Mouse (Mus musculus): ENCODE data around the gene Hspa5.
"Not testable (repeated sequence)": the region's sequence is repeated elsewhere in the genome, so short reads cannot be mapped to it uniquely, and the experiment has no call there.

Gene Hspa5

GRCm38 (mm10) chr2:34771368-34772226 is at the start of gene Hspa5:
Hspa5 (plus strand) TSS chr2:34771970.
- peak; percentile 96 to 99 for DNase-seq

GRCm38 (mm10) chr2:34725269-34725668 is 46.5 kb upstream of the Hspa5 start:
- no peak for DNase-seq

- no peak for DNase-seq
These were observed 44.6 kb upstream of the Hspa5 start for GRCm38 (mm10) chr2:34727045-34727728.

DNA sequence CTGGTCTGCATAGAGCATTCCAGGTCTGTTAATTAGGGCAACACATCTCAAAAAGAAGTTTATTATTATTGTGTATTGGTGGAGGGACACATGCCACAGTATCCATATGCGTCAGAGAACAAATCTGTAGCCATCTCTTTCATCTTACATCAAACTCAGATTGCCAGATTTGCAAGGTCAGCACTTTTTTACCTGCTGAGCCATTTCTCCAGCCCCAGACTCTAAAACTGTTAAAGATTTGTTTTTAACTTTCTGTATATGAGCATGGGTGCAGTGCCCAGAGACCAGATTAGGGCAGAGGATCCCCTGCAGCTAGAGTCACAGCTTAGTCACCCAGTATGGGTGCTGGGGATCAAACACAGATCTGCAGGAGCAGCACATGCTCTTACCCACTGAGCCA is 35.1 kb upstream of the Hspa5 start:
- DNase-seq: no peak

DNA sequence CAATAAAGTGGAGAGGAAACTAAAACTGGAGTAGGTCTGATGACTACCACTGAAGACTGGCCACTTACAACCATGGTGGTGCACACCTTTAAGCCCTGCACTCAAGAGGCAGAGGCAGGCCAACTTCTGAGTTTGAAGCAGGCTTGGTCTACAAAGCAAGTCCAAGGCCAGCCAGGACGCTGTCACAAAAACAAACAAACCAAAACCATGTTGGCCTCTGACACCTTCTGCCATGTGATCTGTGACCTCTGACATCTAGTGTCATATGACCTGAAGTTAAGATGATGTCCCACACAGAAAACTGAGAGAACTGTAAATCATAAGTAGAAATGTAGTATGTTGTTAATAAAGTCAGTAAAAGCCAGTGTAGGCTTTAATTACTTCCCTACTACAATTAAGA is 33.9 kb upstream of the Hspa5 start:
- no peak for DNase-seq

DNA sequence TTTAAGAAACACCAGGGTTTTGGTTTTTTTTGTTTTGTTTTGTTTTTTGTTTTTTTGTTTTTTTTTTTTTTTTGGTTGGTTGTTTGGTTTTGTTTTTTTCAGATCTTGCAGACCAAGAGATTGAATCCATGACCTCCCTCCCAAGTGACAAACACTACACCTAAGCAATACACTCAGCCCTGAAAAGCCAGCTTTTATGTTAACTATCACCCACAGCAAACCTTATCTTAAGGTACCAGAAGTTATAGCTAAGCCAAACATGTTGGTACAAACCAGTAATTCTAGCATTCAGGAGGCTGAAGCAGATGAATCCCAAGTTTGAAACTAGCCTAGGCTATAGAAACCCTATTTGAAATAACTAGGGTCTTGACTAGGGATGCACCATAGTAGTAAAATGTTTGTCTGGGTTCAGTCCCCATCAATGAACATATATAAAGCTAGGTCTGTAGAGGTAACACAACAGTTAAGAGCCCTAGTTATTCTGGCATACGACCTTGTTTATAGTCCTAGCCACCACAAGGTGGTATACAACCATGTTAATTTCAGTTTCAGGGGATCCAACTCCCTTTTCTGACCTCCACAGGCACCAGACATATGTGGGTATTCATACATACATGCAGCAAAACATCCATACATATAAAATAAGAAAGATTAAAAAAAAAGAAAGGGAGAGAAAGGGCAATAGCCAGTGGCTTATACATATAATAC is 31.9 kb upstream of the Hspa5 start:
- DNase-seq: no peak

GRCm38 (mm10) chr2:34741390-34742159 is 30.2 kb upstream of the Hspa5 start:
- DNase-seq: no peak

- no peak for DNase-seq
These were observed 29.1 kb upstream of the Hspa5 start for GRCm38 (mm10) chr2:34742675-34743074.

DNA sequence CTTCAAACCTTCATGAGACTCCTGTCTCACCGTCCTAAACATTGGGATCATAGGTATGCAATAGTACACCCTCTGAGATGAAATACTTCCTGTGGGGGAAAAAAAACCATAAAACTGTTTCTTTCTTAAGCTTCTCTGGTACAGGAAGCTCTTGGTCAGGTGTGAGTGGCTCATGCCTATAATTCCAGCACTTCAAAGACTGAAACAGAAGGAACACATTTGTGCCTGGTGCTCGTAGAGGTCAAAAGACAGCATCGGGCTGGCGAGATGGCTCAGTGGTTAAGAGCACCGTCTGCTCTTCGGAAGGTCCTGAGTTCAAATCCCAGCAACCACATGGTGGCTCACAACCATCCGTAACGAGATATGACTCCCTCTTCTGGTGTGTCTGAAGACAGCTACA is 27.3 kb upstream of the Hspa5 start:
- DNase-seq: peak; percentile 6 to 23

GRCm38 (mm10) chr2:34745673-34746072 is 26.1 kb upstream of the Hspa5 start:
- no peak for DNase-seq

GRCm38 (mm10) chr2:34748479-34748878 is 23.3 kb upstream of the Hspa5 start:
- DNase-seq: no peak

DNA sequence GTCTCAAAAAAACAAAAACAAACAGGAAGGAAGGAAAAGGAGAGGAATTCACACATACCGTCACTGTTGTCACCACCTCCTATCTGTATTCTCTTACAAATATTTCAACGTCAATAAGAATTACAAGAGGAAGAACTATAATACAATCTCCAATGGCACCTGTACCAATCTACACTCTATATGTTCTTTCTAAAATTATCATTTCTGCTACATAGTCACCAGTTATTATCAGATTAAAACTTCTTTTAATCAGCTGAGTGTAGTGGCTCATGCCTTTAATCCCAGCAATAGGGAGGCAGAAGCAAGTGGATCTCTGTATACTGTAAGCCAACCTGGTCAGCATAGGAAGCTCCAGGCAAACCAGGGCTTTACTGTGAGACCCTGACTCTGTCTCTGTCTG is 21.5 kb upstream of the Hspa5 start:
- no peak for DNase-seq

DNA sequence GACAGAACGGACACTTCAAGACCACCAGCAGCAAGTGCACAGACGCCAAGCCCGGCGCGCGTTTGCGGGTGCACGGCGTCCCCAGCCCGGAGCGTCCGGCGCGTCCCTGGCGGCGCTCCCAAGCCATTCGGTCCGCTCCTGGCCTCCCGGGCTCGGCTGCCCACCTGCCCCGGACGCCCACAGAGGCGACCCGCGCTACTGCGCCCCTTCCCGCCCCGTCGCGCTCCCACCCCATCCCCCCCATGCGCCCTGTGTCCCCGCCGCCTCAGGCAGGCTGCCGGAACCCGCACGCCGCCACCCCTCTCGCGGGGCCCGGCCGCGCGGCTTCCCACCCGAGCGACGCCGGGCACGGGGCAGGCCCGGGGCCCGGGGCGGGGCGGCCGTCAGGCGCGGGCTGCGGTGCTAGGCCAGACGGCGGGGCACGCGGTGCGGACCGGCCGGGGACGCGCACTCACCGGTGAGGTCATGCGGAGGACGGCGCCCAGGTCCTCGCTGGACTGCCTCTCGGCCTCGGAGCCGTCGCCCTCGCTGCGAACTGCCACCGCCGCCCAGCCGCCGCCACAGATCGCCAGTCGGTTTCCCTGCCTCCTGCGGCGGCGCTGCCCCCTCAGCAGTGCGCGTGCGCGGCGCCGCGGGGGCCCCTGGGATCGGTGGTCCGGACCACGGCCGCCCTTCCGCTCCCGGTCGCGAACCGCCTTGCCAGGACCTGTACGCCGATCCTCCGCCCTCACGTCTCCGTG is 17.8 kb upstream of the Hspa5 start:
- peak; percentile 88 to 89 for DNase-seq

GRCm38 (mm10) chr2:34754551-34755358 is 17.0 kb upstream of the Hspa5 start, which contains the start of gene Gapvd1:
Gapvd1 (minus strand) TSS chr2:34755232.
- peak; percentile 40 to 43 for DNase-seq

DNA sequence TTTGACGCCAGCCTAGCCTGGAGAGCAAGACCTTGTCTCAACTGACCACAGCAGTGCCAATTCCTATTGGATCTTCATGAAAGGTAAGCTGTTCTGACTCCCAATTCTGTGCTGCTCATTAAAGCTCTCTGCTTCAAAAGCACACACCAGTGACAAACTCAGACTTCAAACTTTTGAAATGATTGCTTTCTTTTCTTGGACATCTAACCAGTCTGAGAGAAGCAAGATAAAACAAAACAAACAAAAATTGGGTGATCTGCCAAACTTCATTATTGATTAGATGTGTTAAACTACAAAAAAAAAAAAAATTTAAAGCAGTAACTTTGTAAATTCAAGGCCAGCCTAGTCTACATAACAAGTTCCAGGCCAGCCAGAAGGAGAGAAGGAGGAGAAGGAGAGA is 14.4 kb upstream of the Hspa5 start:
- DNase-seq: no peak

GRCm38 (mm10) chr2:34761272-34761671 is 10.5 kb upstream of the Hspa5 start:
- DNase-seq: not testable (repeated sequence)

- no peak for DNase-seq
These were observed 9.6 kb upstream of the Hspa5 start for GRCm38 (mm10) chr2:34762174-34762573.

- no peak for DNase-seq
These were observed 8.9 kb upstream of the Hspa5 start for GRCm38 (mm10) chr2:34762872-34763271.

- DNase-seq: no peak
These were observed 7.0 kb upstream of the Hspa5 start for GRCm38 (mm10) chr2:34764801-34765200.

DNA sequence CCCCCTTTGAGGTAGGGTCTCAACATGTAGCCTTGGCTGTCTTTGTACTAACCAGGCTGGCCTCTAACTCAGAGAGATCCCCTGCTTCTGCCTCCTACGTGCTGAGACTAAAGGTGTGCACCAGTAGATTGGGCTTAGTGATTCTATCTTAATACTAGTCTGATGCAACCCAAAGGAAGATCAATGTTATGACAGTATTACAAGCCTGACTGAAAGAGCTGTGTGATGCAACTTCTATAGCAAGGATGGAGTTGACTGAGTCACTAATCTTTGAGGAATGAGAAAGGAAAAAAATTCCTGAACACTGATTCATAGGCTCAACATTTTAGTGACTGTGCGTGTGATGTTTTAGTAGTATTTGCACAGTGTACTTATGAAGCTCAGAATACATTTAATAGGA is 1.7 kb upstream of the Hspa5 start:
- no peak for DNase-seq

DNA sequence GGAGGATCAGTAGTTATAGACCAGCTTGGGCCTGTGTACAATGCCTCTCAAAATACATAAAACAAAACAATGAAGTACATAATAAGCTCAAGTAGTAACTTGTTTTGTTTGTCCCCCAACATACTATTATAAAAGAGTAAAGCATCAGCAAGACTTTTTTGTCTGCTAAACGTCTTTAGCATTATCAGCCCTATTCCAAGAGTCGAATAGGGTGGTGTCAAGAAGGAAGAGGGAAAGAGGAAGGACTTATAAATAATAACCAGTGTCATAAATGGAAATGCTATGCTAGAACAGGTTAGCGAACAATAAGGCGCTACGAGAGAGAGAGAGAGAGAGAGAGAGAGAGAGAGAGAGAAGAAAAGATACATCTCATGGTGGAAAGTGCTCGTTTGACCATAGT is 819 bp upstream of the Hspa5 start:
- DNase-seq: no peak

All from thymus, postnatal 36 days (tissue).